Mouse (Mus musculus) right cerebral cortex, postnatal 14 days (tissue): Measurements from ENCODE around the gene Cfap45.
A peak's percentile ranks its signal among the peaks of the same experiment; 100 is the strongest.

Experiments used
- DNase-seq: peaks from one replicate; pipeline ENCODE4 v3.0.0; 2022

Gene Cfap45

GRCm38 (mm10) chr1:172497428-172497827 lies 23.2 kb upstream of the Cfap45 start:
- DNase-seq: no peak

GRCm38 (mm10) chr1:172499765-172500441 lies 20.7 kb upstream of the Cfap45 start, which contains the start of gene Tagln2:
Gene Tagln2 (plus strand): TSS chr1:172500047.
- DNase-seq: peak; percentile 44

GRCm38 (mm10) chr1:172500451-172501370 lies 19.9 kb upstream of the Cfap45 start:
- no peak for DNase-seq

GRCm38 (mm10) chr1:172501371-172502144 lies 19.0 kb upstream of the Cfap45 start:
- no peak for DNase-seq

GRCm38 (mm10) chr1:172502145-172503110 lies 18.2 kb upstream of the Cfap45 start:
- DNase-seq: no peak

GRCm38 (mm10) chr1:172503111-172503997 lies 17.2 kb upstream of the Cfap45 start:
- peak; percentile 54 for DNase-seq

GRCm38 (mm10) chr1:172504756-172505155 lies 15.8 kb upstream of the Cfap45 start:
- no peak for DNase-seq

- no peak for DNase-seq
Observed at GRCm38 (mm10) chr1:172507001-172507400, 13.6 kb upstream of the Cfap45 start.

- DNase-seq: no peak
Observed at GRCm38 (mm10) chr1:172507701-172508100, 12.9 kb upstream of the Cfap45 start.

- no peak for DNase-seq
Observed at GRCm38 (mm10) chr1:172508172-172508571, 12.4 kb upstream of the Cfap45 start.

- DNase-seq: no peak
Observed at GRCm38 (mm10) chr1:172509235-172509634, 11.4 kb upstream of the Cfap45 start.

- DNase-seq: no peak
Observed at GRCm38 (mm10) chr1:172509983-172510382, 10.6 kb upstream of the Cfap45 start.

- no peak for DNase-seq
Observed at GRCm38 (mm10) chr1:172510421-172510972, 10.1 kb upstream of the Cfap45 start.

- no peak for DNase-seq
Observed at GRCm38 (mm10) chr1:172512962-172513361, 7.6 kb upstream of the Cfap45 start.

GRCm38 (mm10) chr1:172513525-172514212 lies 6.9 kb upstream of the Cfap45 start:
- DNase-seq: no peak

GRCm38 (mm10) chr1:172514213-172514529 lies 6.4 kb upstream of the Cfap45 start:
- DNase-seq: no peak

GRCm38 (mm10) chr1:172514551-172515268 lies 5.9 kb upstream of the Cfap45 start:
- no peak for DNase-seq

GRCm38 (mm10) chr1:172515396-172515795 lies 5.2 kb upstream of the Cfap45 start:
- no peak for DNase-seq

- no peak for DNase-seq
Observed at GRCm38 (mm10) chr1:172518013-172518412, 2.6 kb upstream of the Cfap45 start.
